Comparison of ENCODE assay signal across 8 mouse cellular contexts in genomic region chr11:4975623-4976022, GRCm38 (mm10). TPM values are rescaled to one million over a fixed set of nuclear protein-coding genes. Genes with fewer than 3 reads are reported as not detected.
DNase-seq lines count a peak whose midpoint lies in the region; ATAC-seq and TF ChIP-seq lines count a peak whose summit lies in the region.

No protein-coding gene starts in this region.

- no peaks in the 10 kb centered on the region for H3K9me3 ChIP-seq in heart, embryonic 13.5 days
- no peaks in the 10 kb centered on the region for H3K9me3 ChIP-seq in kidney, postnatal 0 days (replicated peaks; ENCODE audit: low read length)
- H3K9me3 ChIP-seq in lung, embryonic 16.5 days (ENCODE audit: control insufficient read depth, low read length) = no peaks in the 10 kb centered on the region

- no peak for TF ChIP-seq POLR2A in cortical plate, adult 2 months (IDR thresholded peaks at IDR 0.05; ENCODE audit: extremely low read depth, insufficient read depth, low read length)

- no peaks in the 10 kb centered on the region for H3K4me1 ChIP-seq in cortical plate, adult 2 months (ENCODE audit: control insufficient read depth, insufficient read depth, low read length)
- H3K4me1 ChIP-seq in heart, embryonic 13.5 days = peaks cover 7% of the 10 kb centered on the region; the same call in 1 of the 2 replicates
- H3K4me1 ChIP-seq in kidney, postnatal 0 days (replicated peaks; ENCODE audit: insufficient read depth, low read length) = no peaks in the 10 kb centered on the region
- 0 out of 2 replicates have a peak, but pooled peaks cover 2% of the 10 kb centered on the region for H3K4me1 ChIP-seq in lung, embryonic 16.5 days (replicated peaks; ENCODE audit: control insufficient read depth, insufficient read depth, low read length)

- peak; percentile 65 for ATAC-seq in CD4-positive, CD25-positive, alpha-beta regulatory T cell, adult 4 months
- no peak for ATAC-seq in heart, embryonic 13.5 days (ENCODE audit: extremely low read depth, insufficient number of reproducible peaks, low FRiP score, low TSS enrichment)
- ATAC-seq in kidney, postnatal 0 days (replicated peaks; ENCODE audit: low FRiP score, low read depth) = 0 out of 2 replicates have a peak, but pooled peaks have one; percentile 41
- 0 out of 2 replicates have a peak, but pooled peaks have one; percentile 60 for ATAC-seq in lung, embryonic 16.5 days (ENCODE audit: low read depth)

- no peak overlapping the region for H3K27ac ChIP-seq in cortical plate, adult 2 months (ENCODE audit: insufficient read depth, low read length)
- no peak overlapping the region for H3K27ac ChIP-seq in heart, embryonic 13.5 days (replicated peaks)
- H3K27ac ChIP-seq in kidney, postnatal 0 days = no peak overlapping the region
- peak overlapping the region; percentile 81 for H3K27ac ChIP-seq in lung, embryonic 16.5 days (ENCODE audit: low read length)

- TF ChIP-seq CTCF in cortical plate, adult 2 months (IDR thresholded peaks at IDR 0.05; ENCODE audit: extremely low read depth, insufficient read depth, low read length) = peak; percentile 88
- TF ChIP-seq CTCF in kidney, postnatal 0 days (IDR thresholded peaks at IDR 0.05; ENCODE audit: low read depth) = peak; percentile 86

- H3K9ac ChIP-seq in heart, embryonic 13.5 days = no peak overlapping the region
- no peak overlapping the region for H3K9ac ChIP-seq in kidney, postnatal 0 days (ENCODE audit: low read depth, low read length)
- no peak overlapping the region for H3K9ac ChIP-seq in lung, embryonic 16.5 days (ENCODE audit: low read length)

- 6% methylated on average over 14 of the region's 14 CpGs for WGBS in heart, embryonic 13.5 days
- WGBS in kidney, postnatal 0 days = 9% methylated on average over 14 of the region's 14 CpGs
- WGBS in lung, embryonic 16.5 days = 8% methylated on average over 13 of the region's 14 CpGs

- no peak overlapping the region for H3K4me3 ChIP-seq in cortical plate, adult 2 months (ENCODE audit: insufficient read depth, low read length)
- no peak overlapping the region for H3K4me3 ChIP-seq in heart, embryonic 13.5 days
- no peak overlapping the region for H3K4me3 ChIP-seq in kidney, postnatal 0 days (replicated peaks; ENCODE audit: low read depth, low read length)
- H3K4me3 ChIP-seq in lung, embryonic 16.5 days (ENCODE audit: low read length) = no peak overlapping the region

- 0 out of 2 replicates have a peak, but pooled peaks cover 12% of the 10 kb centered on the region for H3K27me3 ChIP-seq in heart, embryonic 13.5 days (replicated peaks)
- H3K27me3 ChIP-seq in kidney, postnatal 0 days (ENCODE audit: insufficient read depth, low read length) = no peaks in the 10 kb centered on the region
- H3K27me3 ChIP-seq in lung, embryonic 16.5 days (ENCODE audit: control insufficient read depth, insufficient read depth, low read depth, low read length) = no peaks in the 10 kb centered on the region

- peak overlapping the region; percentile 44 for H3K4me2 ChIP-seq in heart, embryonic 13.5 days
- no peak overlapping the region for H3K4me2 ChIP-seq in kidney, postnatal 0 days (ENCODE audit: low read length)
- H3K4me2 ChIP-seq in lung, embryonic 16.5 days (ENCODE audit: low read depth, low read length) = peak overlapping the region; percentile 36

- DNase-seq in adipocyte (ENCODE audit: low spot score) = peak; percentile 73
- DNase-seq in kidney, postnatal 0 days (ENCODE audit: low spot score) = peak; percentile 89
- peak; percentile 62 for DNase-seq in ovary, postnatal 14 days (ENCODE audit: low spot score)
- peak; percentile 59 to 88 for DNase-seq in thymus, postnatal 10 days (ENCODE audit: low spot score in 2 of 2)

- no peaks in the 10 kb centered on the region for H3K36me3 ChIP-seq in heart, embryonic 13.5 days
- H3K36me3 ChIP-seq in kidney, postnatal 0 days (ENCODE audit: insufficient read depth, low read length) = no peaks in the 10 kb centered on the region
- no peaks in the 10 kb centered on the region for H3K36me3 ChIP-seq in lung, embryonic 16.5 days (ENCODE audit: control insufficient read depth, insufficient read depth, low read length)

RNA-seq across cellular contexts. Expression of gene Ap1b1, which starts 11.0 kb away (rescaled TPM):
- 10 to 100 TPM; 43.6 to 77.5 TPM for polyA plus RNA-seq in CD4-positive, CD25-positive, alpha-beta regulatory T cell, adult 4 months (2017; shearing (Covaris generic))
- 162 and 169 TPM in 2 replicates for polyA plus RNA-seq in cortical plate, adult 2 months (2012; rRNA removed)
- polyA plus RNA-seq in heart, embryonic 13.5 days (2015; fragmentation: Nextera tagmentation; extraction: Ambion mirVana) = 41.2 and 42.6 TPM in 2 replicates
- 54.5 and 61.6 TPM in 2 replicates for polyA plus RNA-seq in kidney, postnatal 0 days (2015; fragmentation: Nextera tagmentation; extraction: Ambion mirVana)
- 46.0 and 48.3 TPM in 2 replicates for polyA plus RNA-seq in lung, embryonic 16.5 days (2015; fragmentation: Nextera tagmentation; extraction: Ambion mirVana)

RNA-seq across cellular contexts. Expression of gene Nefh, which starts 27.8 kb away (rescaled TPM):
- polyA plus RNA-seq in CD4-positive, CD25-positive, alpha-beta regulatory T cell, adult 4 months (2017; shearing (Covaris generic)) = 1 to 10 TPM; 6.6 to 6.9 TPM
- polyA plus RNA-seq in cortical plate, adult 2 months (2012; rRNA removed) = 33.5 and 35.3 TPM in 2 replicates
- 0.39 and 0.50 TPM in 2 replicates for polyA plus RNA-seq in heart, embryonic 13.5 days (2015; fragmentation: Nextera tagmentation; extraction: Ambion mirVana)
- polyA plus RNA-seq in kidney, postnatal 0 days (2015; fragmentation: Nextera tagmentation; extraction: Ambion mirVana) = 0.08 and 0.11 TPM in 2 replicates
- polyA plus RNA-seq in lung, embryonic 16.5 days (2015; fragmentation: Nextera tagmentation; extraction: Ambion mirVana) = 0.26 TPM in 2 replicates
